Mouse (Mus musculus): ENCODE measurements at regions not wholly inside any gene's neighbourhood (a gene's known extent, or its start where the extent isn't known, plus 50 kb on each side); places are given as distances from the start of the nearest gene placed in this dataset.

GRCm38 (mm10) chr2:149546639-149547200 is 141.9 kb downstream of the Cst10 start:
- Histone ChIP-seq H3K4me1 (ENCODE audit: control insufficient read depth, insufficient read depth, low read length) (no peaks in the 10 kb centered on the region), H3K27ac (ENCODE audit: insufficient read depth, low read depth, low read length) (no peak overlapping the region), H3K4me3 (ENCODE audit: insufficient read depth, low read depth, low read length) (no peak overlapping the region), H3K36me3 (ENCODE audit: control insufficient read depth, insufficient read depth, low read length) (no peaks in the 10 kb centered on the region), H3K27me3 (replicated peaks; ENCODE audit: control insufficient read depth, insufficient read depth, low read length) (no peaks in the 10 kb centered on the region)
- DNase-seq, result no peak
- no peak for TF ChIP-seq POLR2A (IDR thresholded peaks at IDR 0.05; ENCODE audit: low read depth, low read length)
- no peak for TF ChIP-seq CTCF (conservative IDR thresholded peaks at IDR 0.05; ENCODE audit: insufficient read depth, insufficient read length, low read depth, low read length)
- 88% methylated on average over 2 of the region's 2 CpGs for WGBS

GRCm38 (mm10) chr2:149555209-149555608 is 150.4 kb downstream of the Cst10 start:
- Histone ChIP-seq H3K4me1 (ENCODE audit: control insufficient read depth, insufficient read depth, low read length) (no peaks in the 10 kb centered on the region), H3K36me3 (ENCODE audit: control insufficient read depth, insufficient read depth, low read length) (no peaks in the 10 kb centered on the region), H3K27ac (ENCODE audit: insufficient read depth, low read depth, low read length) (no peak overlapping the region), H3K4me3 (ENCODE audit: insufficient read depth, low read depth, low read length) (no peak overlapping the region), H3K27me3 (replicated peaks; ENCODE audit: control insufficient read depth, insufficient read depth, low read length) (no peaks in the 10 kb centered on the region)
- no peak for DNase-seq
- TF ChIP-seq CTCF (conservative IDR thresholded peaks at IDR 0.05; ENCODE audit: insufficient read depth, insufficient read length, low read depth, low read length), result no peak
- TF ChIP-seq POLR2A (IDR thresholded peaks at IDR 0.05; ENCODE audit: low read depth, low read length), result no peak

GRCm38 (mm10) chr2:149573773-149574172 is 168.9 kb downstream of the Cst10 start:
- H3K36me3 ChIP-seq (ENCODE audit: control insufficient read depth, insufficient read depth, low read length), result no peaks in the 10 kb centered on the region
- no peak for TF ChIP-seq POLR2A (IDR thresholded peaks at IDR 0.05; ENCODE audit: low read depth, low read length)
- TF ChIP-seq CTCF (conservative IDR thresholded peaks at IDR 0.05; ENCODE audit: insufficient read depth, insufficient read length, low read depth, low read length), result no peak
- whole genome bisulfite sequencing, result 62% methylated on average over 1 of the region's 1 CpGs
- H3K27me3 ChIP-seq (replicated peaks; ENCODE audit: control insufficient read depth, insufficient read depth, low read length), result no peaks in the 10 kb centered on the region
- no peaks in the 10 kb centered on the region for H3K4me1 ChIP-seq (ENCODE audit: control insufficient read depth, insufficient read depth, low read length)
- no peak overlapping the region for H3K4me3 ChIP-seq (ENCODE audit: insufficient read depth, low read depth, low read length)
- DNase-seq, result no peak
- H3K27ac ChIP-seq (ENCODE audit: insufficient read depth, low read depth, low read length), result no peak overlapping the region

- Histone ChIP-seq H3K27me3 (replicated peaks; ENCODE audit: control insufficient read depth, insufficient read depth, low read length) (no peaks in the 10 kb centered on the region), H3K4me1 (ENCODE audit: control insufficient read depth, insufficient read depth, low read length) (no peaks in the 10 kb centered on the region), H3K4me3 (ENCODE audit: insufficient read depth, low read depth, low read length) (no peak overlapping the region), H3K27ac (ENCODE audit: insufficient read depth, low read depth, low read length) (no peak overlapping the region), H3K36me3 (ENCODE audit: control insufficient read depth, insufficient read depth, low read length) (no peaks in the 10 kb centered on the region)
- WGBS, result 69% methylated on average over 2 of the region's 2 CpGs
- DNase-seq, result no peak
- TF ChIP-seq CTCF (conservative IDR thresholded peaks at IDR 0.05; ENCODE audit: insufficient read depth, insufficient read length, low read depth, low read length) (no peak), POLR2A (IDR thresholded peaks at IDR 0.05; ENCODE audit: low read depth, low read length) (no peak)
Measured at GRCm38 (mm10) chr2:149602581-149602980, 197.7 kb downstream of the Cst10 start.

- WGBS, result 79% methylated on average over 3 of the region's 3 CpGs
- Histone ChIP-seq H3K27ac (ENCODE audit: insufficient read depth, low read depth, low read length) (no peak overlapping the region), H3K36me3 (ENCODE audit: control insufficient read depth, insufficient read depth, low read length) (no peaks in the 10 kb centered on the region), H3K4me3 (ENCODE audit: insufficient read depth, low read depth, low read length) (no peak overlapping the region), H3K27me3 (replicated peaks; ENCODE audit: control insufficient read depth, insufficient read depth, low read length) (no peaks in the 10 kb centered on the region), H3K4me1 (ENCODE audit: control insufficient read depth, insufficient read depth, low read length) (no peaks in the 10 kb centered on the region)
- no peak for DNase-seq
- TF ChIP-seq CTCF (conservative IDR thresholded peaks at IDR 0.05; ENCODE audit: insufficient read depth, insufficient read length, low read depth, low read length) (no peak), POLR2A (IDR thresholded peaks at IDR 0.05; ENCODE audit: low read depth, low read length) (no peak)
Measured at GRCm38 (mm10) chr2:149613381-149613780, 208.5 kb downstream of the Cst10 start.

- TF ChIP-seq POLR2A (IDR thresholded peaks at IDR 0.05; ENCODE audit: low read depth, low read length), result no peak
- no peak for TF ChIP-seq CTCF (conservative IDR thresholded peaks at IDR 0.05; ENCODE audit: insufficient read depth, insufficient read length, low read depth, low read length)
- no peaks in the 10 kb centered on the region for H3K27me3 ChIP-seq (replicated peaks; ENCODE audit: control insufficient read depth, insufficient read depth, low read length)
- WGBS, result 80% methylated on average over 2 of the region's 2 CpGs
- DNase-seq, result no peak
- no peaks in the 10 kb centered on the region for H3K36me3 ChIP-seq (ENCODE audit: control insufficient read depth, insufficient read depth, low read length)
- H3K27ac ChIP-seq (ENCODE audit: insufficient read depth, low read depth, low read length), result no peak overlapping the region
- no peak overlapping the region for H3K4me3 ChIP-seq (ENCODE audit: insufficient read depth, low read depth, low read length)
- H3K4me1 ChIP-seq (ENCODE audit: control insufficient read depth, insufficient read depth, low read length), result no peaks in the 10 kb centered on the region
Measured at GRCm38 (mm10) chr2:149614078-149614939, 209.5 kb downstream of the Cst10 start.

GRCm38 (mm10) chr2:149625626-149626025 is 203.4 kb upstream of the Syndig1 start:
- Histone ChIP-seq H3K27me3 (replicated peaks; ENCODE audit: control insufficient read depth, insufficient read depth, low read length) (no peaks in the 10 kb centered on the region), H3K27ac (ENCODE audit: insufficient read depth, low read depth, low read length) (no peak overlapping the region), H3K4me3 (ENCODE audit: insufficient read depth, low read depth, low read length) (no peak overlapping the region), H3K4me1 (ENCODE audit: control insufficient read depth, insufficient read depth, low read length) (no peaks in the 10 kb centered on the region), H3K36me3 (ENCODE audit: control insufficient read depth, insufficient read depth, low read length) (no peaks in the 10 kb centered on the region)
- TF ChIP-seq POLR2A (IDR thresholded peaks at IDR 0.05; ENCODE audit: low read depth, low read length) (no peak), CTCF (conservative IDR thresholded peaks at IDR 0.05; ENCODE audit: insufficient read depth, insufficient read length, low read depth, low read length) (no peak)
- WGBS, result 43% methylated on average over 1 of the region's 1 CpGs
- DNase-seq, result peak; percentile 27

Measured in kidney, adult 2 months (tissue).